Mouse (Mus musculus): ENCODE measurements around the gene Zfp74. TPM values are rescaled to one million over a fixed set of nuclear protein-coding genes. Genes with fewer than 3 reads are reported as not detected.

Zfp74 gene
- total RNA-seq, 2 experiments from 2014 or later = 10.9 to 12.9 TPM

Small RNA genes within 50 kb of the gene (microRNA-seq; reads per million reads assigned to microRNA genes)
- gene Mir7668 = 1.1 reads per million

Other genes starting within 250 kb of the Zfp74 start
- gene Catsperg2, start 227.1 kb downstream of the Zfp74 start, total RNA-seq (2021) = under 1 TPM in 1 of 2 experiments, not detected in 1; 0.15 TPM
- gene Zfp84, start 185.5 kb downstream of the Zfp74 start, total RNA-seq (2021) = 10 to 100 TPM; 14.8 to 15.2 TPM
- 1 to 10 TPM; 6.6 to 7.3 TPM for gene Zfp30, start 170.1 kb downstream of the Zfp74 start, total RNA-seq (2021)
- gene Zfp790, start 138.0 kb downstream of the Zfp74 start, total RNA-seq (2021) = 10 to 100 TPM; 10.9 to 14.4 TPM
- 1 to 10 TPM in 1 of 2 experiments, under 1 TPM in 1; 0.91 to 1.0 TPM for gene Zfp940, start 100.4 kb downstream of the Zfp74 start, total RNA-seq (2021)
- 1 to 10 TPM; 4.6 to 4.9 TPM for gene Zfp420, start 94.1 kb downstream of the Zfp74 start, total RNA-seq (2021)
- 10 to 100 TPM; 10.9 to 14.7 TPM for gene Zfp27, start 47.5 kb downstream of the Zfp74 start, total RNA-seq (2021)
- 10 to 100 TPM; 14.4 to 15.5 TPM for gene Zfp383, start 45.9 kb downstream of the Zfp74 start, total RNA-seq (2021)
- gene Zfp568, start 29.9 kb upstream of the Zfp74 start, total RNA-seq (2021) = 100 to 1,000 TPM; 140 to 141 TPM
- gene Zfp14, start 97.3 kb upstream of the Zfp74 start, total RNA-seq (2021) = 1 to 10 TPM; 2.4 to 3.4 TPM
- 1 to 10 TPM; 4.4 to 5.3 TPM for gene Zfp82, start 118.8 kb upstream of the Zfp74 start, total RNA-seq (2021)
- not detected for gene Gm26920, start 136.3 kb upstream of the Zfp74 start, total RNA-seq (2021)
- 1 to 10 TPM; 4.8 to 5.6 TPM for gene Zfp566, start 136.4 kb upstream of the Zfp74 start, total RNA-seq (2021)
- gene Zfp260, start 140.7 kb upstream of the Zfp74 start, total RNA-seq (2021) = 10 to 100 TPM; 52.5 to 65.2 TPM
- gene Zfp382, start 167.9 kb upstream of the Zfp74 start, total RNA-seq (2021) = 1 to 10 TPM; 8.0 to 9.4 TPM
- 10 to 100 TPM; 46.2 to 54.5 TPM for gene Zfp146, start 215.7 kb upstream of the Zfp74 start, total RNA-seq (2021)
- 100 to 1,000 TPM; 268 to 275 TPM for gene Cox7a1, start 230.1 kb upstream of the Zfp74 start, total RNA-seq (2021)
- 100 to 1,000 TPM; 272 to 284 TPM for gene Capns1, start 244.7 kb upstream of the Zfp74 start, total RNA-seq (2021)